Mouse (Mus musculus) neural tube, embryonic 11.5 days (tissue): ENCODE measurements around the gene Stpg3. TPM values are rescaled to one million over a fixed set of nuclear protein-coding genes. Genes with fewer than 3 reads are reported as not detected.

Source experiments
- ATAC-seq: fragments of 200-750 bp; cut with Nextera tagmentation; 2 replicates; pipeline ENCODE4 v1.8.0; 2017; ENCODE audit warnings: moderate number of reproducible peaks, mild to moderate bottlenecking, moderate TSS enrichment, moderate library complexity; ENCODE audit not compliant: insufficient read depth, low FRiP score, low TSS enrichment
- DNase-seq: peaks from one replicate; pipeline ENCODE4 v3.0.0-alpha.2; 2015; ENCODE audit warnings: low spot score
- H3K27ac ChIP-seq: fragments of 300-500 bp; sonication (generic); 2 replicates; pipeline ENCODE4 v1.5.1; 2014; ENCODE audit warnings: low read depth, mild to moderate bottlenecking, low read length
- H3K27me3 ChIP-seq: fragments of 300-500 bp; sonication (generic); 2 replicates; pipeline ENCODE4 v1.6.1; 2014; ENCODE audit warnings: mild to moderate bottlenecking, low read length, mixed read lengths; ENCODE audit not compliant: control insufficient read depth, insufficient read depth
- H3K36me3 ChIP-seq: fragments of 300-500 bp; sonication (generic); 2 replicates; pipeline ENCODE4 v1.6.1; 2014; ENCODE audit warnings: mild to moderate bottlenecking, low read length, moderate library complexity, mixed read lengths; ENCODE audit not compliant: control insufficient read depth, insufficient read depth
- H3K4me1 ChIP-seq: fragments of 300-500 bp; sonication (generic); 2 replicates; pipeline ENCODE4 v1.6.1; 2014; ENCODE audit warnings: low read length, mixed read lengths; ENCODE audit not compliant: control insufficient read depth, insufficient read depth
- H3K4me2 ChIP-seq: fragments of 300-500 bp; sonication (generic); 2 replicates; pipeline ENCODE4 v1.6.1; 2014; ENCODE audit warnings: low read depth, mild to moderate bottlenecking, moderate library complexity
- H3K4me3 ChIP-seq: fragments of 300-500 bp; sonication (generic); 2 replicates; pipeline ENCODE4 v1.5.1; 2014; ENCODE audit warnings: low read depth, low read length
- H3K9ac ChIP-seq: fragments of 300-500 bp; sonication (generic); 2 replicates; pipeline ENCODE4 v1.6.1; 2014; ENCODE audit warnings: mild to moderate bottlenecking, low read length
- H3K9me3 ChIP-seq: fragments of 300-500 bp; sonication (generic); 2 replicates; pipeline ENCODE4 v1.6.1; 2016; ENCODE audit warnings: low read length; ENCODE audit not compliant: control insufficient read depth
- WGBS: fragments of 180-500 bp; shearing (Covaris S2); extraction: QIAGEN DNeasy Blood & Tissue Kit; methylation state at CpG from one replicate; pipeline ENCODE4 v1.1.7; 2014; 5-methylcytosine and 5-hydroxymethylcytosine counted together
- polyA plus RNA-seq: library from polyadenylated mRNA; unstranded; fragments of >200 nt; fragmentation: Nextera tagmentation; extraction: Ambion mirVana; gene quantifications from 2 replicates; pipeline ENCODE4 v1.2.1, GENCODE M21; 2014

Stpg3 gene
- polyA plus RNA-seq, 1 experiment from 2014 or later: not detected

GRCm38 (mm10) chr2:25175690-25176078, 38.8 kb downstream of the Stpg3 start:
- DNase-seq (no peak), ATAC-seq (no peak)
- WGBS: 82% methylated on average over 4 of the region's 4 CpGs
- Histone ChIP-seq H3K36me3 (no peaks in the 10 kb centered on the region), H3K4me2 (no peak overlapping the region), H3K9me3 (no peaks in the 10 kb centered on the region), H3K4me1 (peaks cover 39% of the 10 kb centered on the region), H3K4me3 (no peak overlapping the region), H3K27me3 (peaks cover 2% of the 10 kb centered on the region; the same call in 1 of the 2 replicates), H3K27ac (no peak overlapping the region), H3K9ac (no peak overlapping the region)

DNA sequence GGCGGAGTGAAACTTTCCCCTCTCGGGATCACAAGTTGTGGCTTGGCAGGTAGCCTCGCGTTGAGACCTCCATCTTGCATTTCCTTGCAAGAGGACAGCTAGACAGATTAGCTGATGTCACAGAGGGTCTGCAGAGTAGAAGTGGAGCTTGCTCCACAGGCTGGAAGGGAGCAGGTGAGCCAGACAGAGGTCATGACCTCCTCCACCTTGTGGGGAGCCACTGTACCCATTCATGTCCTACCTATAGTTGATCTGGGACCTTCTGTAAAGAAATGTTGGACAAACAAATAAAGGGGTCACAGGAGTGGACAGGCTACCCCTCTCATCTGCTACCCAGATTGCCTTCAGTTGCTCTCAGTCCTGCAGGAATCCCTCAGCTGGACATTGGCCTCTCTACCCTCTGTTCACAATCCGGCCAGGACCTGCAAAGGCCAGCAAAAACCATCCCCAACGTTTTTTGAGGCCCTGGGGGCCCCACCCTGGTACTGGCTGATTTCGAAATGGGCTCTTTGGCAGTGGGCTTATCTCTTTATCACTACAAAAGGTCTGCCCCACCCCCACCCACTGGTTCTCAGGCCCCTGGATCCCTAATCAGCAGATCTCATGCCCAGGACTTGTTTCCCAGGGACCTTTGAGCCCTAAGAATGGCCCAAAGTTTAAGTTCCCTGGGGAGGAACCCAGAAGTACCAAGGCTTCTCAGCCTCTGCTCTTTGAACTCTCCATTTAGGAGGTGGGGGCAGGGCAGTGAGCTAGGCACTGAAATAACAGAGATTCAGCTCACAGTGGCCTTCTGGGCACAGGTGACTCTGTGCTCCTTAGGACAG, 39.4 kb downstream of the Stpg3 start:
- peaks cover 2% of the 10 kb centered on the region; the same call in 1 of the 2 replicates for H3K27me3 ChIP-seq
- 58% methylated on average over 7 of the region's 7 CpGs for WGBS
- H3K27ac ChIP-seq: no peak overlapping the region
- H3K9ac ChIP-seq: no peak overlapping the region
- H3K36me3 ChIP-seq: no peaks in the 10 kb centered on the region
- DNase-seq: no peak
- H3K4me1 ChIP-seq: peaks cover 45% of the 10 kb centered on the region
- no peak overlapping the region for H3K4me3 ChIP-seq
- H3K4me2 ChIP-seq: no peak overlapping the region
- no peaks in the 10 kb centered on the region for H3K9me3 ChIP-seq
- ATAC-seq: no peak

DNA sequence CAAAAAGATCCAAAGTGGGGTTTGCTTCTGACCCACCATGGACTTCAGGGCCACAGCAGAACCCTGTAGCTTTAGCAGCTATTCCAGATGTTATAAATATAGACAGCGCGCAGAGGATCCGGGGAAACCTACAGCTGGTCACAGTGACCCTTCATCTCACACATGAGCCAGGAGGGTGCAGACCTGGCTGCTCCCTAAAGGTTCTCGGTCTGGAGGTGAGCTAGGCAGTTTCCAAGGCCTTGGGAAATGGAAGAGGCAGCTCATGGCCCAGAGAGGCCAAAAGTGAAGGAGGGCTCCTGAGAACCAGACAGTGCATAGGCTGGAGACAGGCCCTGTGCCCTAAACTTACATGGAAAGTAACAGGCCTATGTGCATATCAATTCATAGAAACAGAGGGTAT, 40.6 kb downstream of the Stpg3 start:
- WGBS: 94% methylated on average over 4 of the region's 4 CpGs
- H3K36me3 ChIP-seq: no peaks in the 10 kb centered on the region
- DNase-seq: no peak

GRCm38 (mm10) chr2:25172629-25173028, 41.8 kb downstream of the Stpg3 start:
- no peak overlapping the region for H3K27ac ChIP-seq
- DNase-seq: no peak
- 80% methylated on average over 8 of the region's 8 CpGs for WGBS
- no peak overlapping the region for H3K4me3 ChIP-seq
- no peak for ATAC-seq
- H3K36me3 ChIP-seq: no peaks in the 10 kb centered on the region
- no peaks in the 10 kb centered on the region for H3K9me3 ChIP-seq
- H3K4me1 ChIP-seq: peaks cover 44% of the 10 kb centered on the region
- H3K9ac ChIP-seq: no peak overlapping the region
- no peaks in the 10 kb centered on the region for H3K27me3 ChIP-seq
- H3K4me2 ChIP-seq: no peak overlapping the region

More for the DNA sequence above, 40.6 kb downstream of the Stpg3 start:
- Histone ChIP-seq H3K4me2 (no peak overlapping the region), H3K4me1 (peaks cover 49% of the 10 kb centered on the region), H3K9ac (no peak overlapping the region), H3K27ac (no peak overlapping the region), H3K4me3 (no peak overlapping the region), H3K9me3 (no peaks in the 10 kb centered on the region), H3K27me3 (no peaks in the 10 kb centered on the region)
- ATAC-seq: no peak

GRCm38 (mm10) chr2:25171769-25172153, 42.7 kb downstream of the Stpg3 start:
- 88% methylated on average over 1 of the region's 1 CpGs for WGBS
- Histone ChIP-seq H3K27ac (peak overlapping the region; percentile 35; the same call in 1 of the 2 replicates), H3K4me1 (peaks cover 44% of the 10 kb centered on the region), H3K27me3 (no peaks in the 10 kb centered on the region), H3K36me3 (no peaks in the 10 kb centered on the region), H3K4me3 (no peak overlapping the region), H3K9me3 (no peaks in the 10 kb centered on the region), H3K4me2 (no peak overlapping the region), H3K9ac (no peak overlapping the region)
- ATAC-seq (no peak), DNase-seq (no peak)

GRCm38 (mm10) chr2:25171101-25171768, 43.2 kb downstream of the Stpg3 start:
- H3K27me3 ChIP-seq: no peaks in the 10 kb centered on the region
- H3K27ac ChIP-seq: peak overlapping the region; percentile 35
- H3K9ac ChIP-seq: no peak overlapping the region
- H3K4me3 ChIP-seq: no peak overlapping the region
- 80% methylated on average over 6 of the region's 6 CpGs for WGBS
- DNase-seq (no peak), ATAC-seq (no peak)
- no peak overlapping the region for H3K4me2 ChIP-seq
- no peaks in the 10 kb centered on the region for H3K9me3 ChIP-seq
- no peaks in the 10 kb centered on the region for H3K36me3 ChIP-seq
- H3K4me1 ChIP-seq: peaks cover 41% of the 10 kb centered on the region

GRCm38 (mm10) chr2:25170326-25171100, 43.9 kb downstream of the Stpg3 start:
- 66% methylated on average over 10 of the region's 10 CpGs for WGBS

GRCm38 (mm10) chr2:25169778-25170177, 44.7 kb downstream of the Stpg3 start:
- Histone ChIP-seq H3K27me3 (no peaks in the 10 kb centered on the region), H3K9me3 (no peaks in the 10 kb centered on the region), H3K4me2 (peak overlapping the region; percentile 8; the same call in 1 of the 2 replicates), H3K9ac (no peak overlapping the region), H3K4me3 (no peak overlapping the region), H3K36me3 (no peaks in the 10 kb centered on the region), H3K4me1 (peaks cover 34% of the 10 kb centered on the region), H3K27ac (peak overlapping the region; percentile 50; the same call in 1 of the 2 replicates)
- DNase-seq: peak; percentile 61
- WGBS: 13% methylated on average over 5 of the region's 5 CpGs
- no peak for ATAC-seq

More at GRCm38 (mm10) chr2:25170326-25171100, 43.9 kb downstream of the Stpg3 start:
- no peaks in the 10 kb centered on the region for H3K27me3 ChIP-seq
- no peaks in the 10 kb centered on the region for H3K36me3 ChIP-seq
- H3K9me3 ChIP-seq: no peaks in the 10 kb centered on the region
- H3K4me2 ChIP-seq: no peak overlapping the region
- DNase-seq (no peak), ATAC-seq (no peak)
- peaks cover 37% of the 10 kb centered on the region for H3K4me1 ChIP-seq
- peak overlapping the region; percentile 27; the same call in 1 of the 2 replicates for H3K27ac ChIP-seq
- no peak overlapping the region for H3K9ac ChIP-seq
- no peak overlapping the region for H3K4me3 ChIP-seq
